Mouse (Mus musculus) lung, postnatal 4 days (tissue): ENCODE results near the gene Catsperg1.
"Not testable (repeated sequence)": the region's sequence is repeated elsewhere in the genome, so short reads cannot be mapped to it uniquely, and the experiment has no call there.

Experiments used
- DNase-seq, 2 experiments: peaks; one replicate each; pipeline ENCODE4 v3.0.0; 2021

Gene Catsperg1

GRCm38 (mm10) chr7:29170066-29170754 lies 43.6 kb downstream of the Catsperg1 start, which contains the start of the genes Ggn and Spred3:
Gene Ggn, plus strand, starts transcription at chr7:29170210.
Gene Spred3, minus strand, starts transcription at chr7:29170411.
- peak; percentile 81 to 88 for DNase-seq

DNA sequence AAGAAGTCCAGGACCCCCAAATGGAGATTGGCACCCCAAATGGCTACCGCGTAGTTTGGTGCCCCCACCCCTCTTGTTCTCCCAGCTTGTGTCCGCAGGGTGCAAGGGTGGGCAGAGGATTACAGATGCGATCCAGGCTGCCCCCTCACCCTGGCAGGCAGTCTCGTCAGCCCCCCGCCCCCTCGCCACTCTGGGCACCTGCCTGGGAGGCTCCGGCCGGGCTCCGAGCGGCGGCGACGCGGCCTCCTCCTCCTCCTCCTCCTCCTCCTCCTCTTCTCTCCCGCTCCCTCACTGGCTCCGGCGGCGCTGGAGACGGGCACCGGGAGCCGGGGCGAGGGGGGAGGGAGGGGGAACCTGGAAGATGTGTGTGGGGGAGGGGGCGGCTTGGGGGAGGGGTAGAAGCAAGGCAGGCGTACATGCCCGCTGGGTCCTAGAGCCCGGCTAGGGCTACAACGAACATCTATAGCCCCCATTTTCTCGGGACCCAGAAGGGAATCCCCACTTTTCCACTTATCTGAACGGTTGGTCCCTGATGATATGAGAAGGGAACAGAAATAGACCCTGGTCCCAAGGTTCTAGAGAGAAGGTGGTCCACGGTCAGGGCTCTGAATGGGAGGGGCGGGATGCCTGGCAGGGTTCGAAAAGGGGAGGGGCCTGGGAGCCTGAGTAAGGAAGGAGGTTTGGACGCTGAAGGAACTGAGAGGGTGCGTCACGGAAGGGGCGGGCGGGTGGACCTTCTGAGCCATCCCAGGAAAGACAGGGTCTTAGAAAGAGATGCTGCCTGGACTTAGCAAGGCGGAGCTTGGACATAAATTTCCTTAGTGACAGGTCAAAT lies 44.4 kb downstream of the Catsperg1 start:
- DNase-seq, result peak; percentile 70 to 79

DNA sequence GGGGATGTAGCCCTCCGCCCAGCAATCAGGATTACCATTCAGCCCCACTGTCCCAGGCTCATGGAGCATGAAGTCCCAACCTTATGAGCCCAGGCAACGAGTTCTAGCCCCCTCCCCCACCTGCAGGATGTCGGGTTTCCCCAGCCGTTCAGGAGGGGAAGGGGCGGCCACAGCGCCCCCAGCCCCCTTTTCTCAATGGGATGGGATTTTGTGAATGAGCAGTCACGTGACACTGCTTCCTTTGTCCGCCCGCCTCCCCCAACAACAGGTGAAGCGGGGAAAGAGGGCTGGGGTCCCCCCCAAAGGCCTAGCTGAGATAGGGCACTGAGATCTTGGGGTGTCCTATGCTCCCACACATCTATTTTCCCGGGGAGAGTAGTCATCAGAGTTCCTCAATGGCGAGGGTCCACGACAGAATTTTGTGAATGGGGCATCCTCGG lies 45.0 kb downstream of the Catsperg1 start:
- no peak for DNase-seq

DNA sequence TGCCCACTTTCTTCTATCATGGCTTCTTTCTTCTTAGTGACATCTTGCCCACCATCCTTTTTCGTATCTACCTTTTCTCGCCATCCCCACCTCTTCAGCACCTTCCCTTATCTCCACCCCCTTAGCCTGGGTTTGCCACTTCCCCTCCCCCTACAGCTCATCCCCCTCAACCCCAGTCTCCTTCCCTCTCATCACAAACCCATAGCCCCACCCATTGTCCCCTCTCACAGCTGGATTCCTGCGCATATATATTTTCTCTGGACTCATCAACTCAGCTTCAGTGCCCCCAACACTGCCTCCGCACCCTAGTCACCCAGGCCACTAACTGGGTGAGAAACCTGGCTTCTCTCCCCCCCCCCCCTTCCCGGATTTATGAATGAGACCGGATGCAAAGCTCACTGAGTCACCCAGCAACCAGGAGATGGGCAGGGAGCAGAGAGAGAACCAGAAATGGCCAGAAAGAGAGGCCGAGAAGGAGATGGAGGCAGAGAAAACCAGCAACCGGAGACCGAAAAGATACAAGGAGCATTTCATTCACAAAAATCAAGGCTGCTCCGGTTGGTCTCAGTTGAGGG lies 45.6 kb downstream of the Catsperg1 start:
- DNase-seq, result no peak

GRCm38 (mm10) chr7:29167656-29168055 lies 46.2 kb downstream of the Catsperg1 start:
- no peak for DNase-seq

DNA sequence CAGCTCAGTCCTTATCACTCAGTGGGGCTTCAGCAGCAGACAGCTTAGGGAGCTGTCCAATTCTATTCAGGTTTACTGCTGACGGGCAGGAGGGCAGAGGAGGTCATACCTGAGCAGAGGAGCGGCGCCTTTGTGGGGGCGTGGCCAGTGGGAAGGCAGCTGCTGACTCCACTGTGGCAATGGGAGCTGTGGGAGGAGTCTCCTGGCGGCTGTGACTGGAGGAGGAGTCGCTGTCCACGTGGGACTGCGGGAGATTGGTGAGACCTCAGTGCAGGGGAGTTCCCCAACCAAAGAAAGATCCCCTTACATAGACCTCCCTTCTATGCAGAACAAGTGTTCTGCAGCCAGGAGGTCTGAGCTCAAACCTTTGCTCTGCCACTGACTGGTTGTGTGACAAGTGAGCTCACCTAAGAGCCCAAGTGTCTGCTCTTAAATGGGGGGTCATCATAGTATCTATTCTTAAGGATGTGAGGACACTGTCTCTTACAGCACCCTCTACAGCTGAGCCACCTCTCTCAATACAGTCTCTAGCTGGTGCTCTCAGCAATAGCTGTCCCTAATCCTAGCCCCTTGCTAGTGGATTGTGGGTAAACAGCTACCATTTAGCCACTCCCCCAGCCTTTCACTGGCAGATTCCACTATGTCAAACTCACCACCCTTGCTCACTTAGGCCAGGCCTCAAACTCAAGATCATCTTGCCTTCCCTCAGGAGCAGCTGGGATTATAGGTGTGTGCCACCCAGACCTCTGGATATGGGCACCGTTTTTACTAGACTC lies 50.9 kb downstream of the Catsperg1 start:
- peak; percentile 77 to 89 for DNase-seq

- no peak for DNase-seq
Observed at GRCm38 (mm10) chr7:29162294-29162693, 51.5 kb downstream of the Catsperg1 start.

- DNase-seq, result no peak
Observed at GRCm38 (mm10) chr7:29158264-29158663, 55.6 kb downstream of the Catsperg1 start.

DNA sequence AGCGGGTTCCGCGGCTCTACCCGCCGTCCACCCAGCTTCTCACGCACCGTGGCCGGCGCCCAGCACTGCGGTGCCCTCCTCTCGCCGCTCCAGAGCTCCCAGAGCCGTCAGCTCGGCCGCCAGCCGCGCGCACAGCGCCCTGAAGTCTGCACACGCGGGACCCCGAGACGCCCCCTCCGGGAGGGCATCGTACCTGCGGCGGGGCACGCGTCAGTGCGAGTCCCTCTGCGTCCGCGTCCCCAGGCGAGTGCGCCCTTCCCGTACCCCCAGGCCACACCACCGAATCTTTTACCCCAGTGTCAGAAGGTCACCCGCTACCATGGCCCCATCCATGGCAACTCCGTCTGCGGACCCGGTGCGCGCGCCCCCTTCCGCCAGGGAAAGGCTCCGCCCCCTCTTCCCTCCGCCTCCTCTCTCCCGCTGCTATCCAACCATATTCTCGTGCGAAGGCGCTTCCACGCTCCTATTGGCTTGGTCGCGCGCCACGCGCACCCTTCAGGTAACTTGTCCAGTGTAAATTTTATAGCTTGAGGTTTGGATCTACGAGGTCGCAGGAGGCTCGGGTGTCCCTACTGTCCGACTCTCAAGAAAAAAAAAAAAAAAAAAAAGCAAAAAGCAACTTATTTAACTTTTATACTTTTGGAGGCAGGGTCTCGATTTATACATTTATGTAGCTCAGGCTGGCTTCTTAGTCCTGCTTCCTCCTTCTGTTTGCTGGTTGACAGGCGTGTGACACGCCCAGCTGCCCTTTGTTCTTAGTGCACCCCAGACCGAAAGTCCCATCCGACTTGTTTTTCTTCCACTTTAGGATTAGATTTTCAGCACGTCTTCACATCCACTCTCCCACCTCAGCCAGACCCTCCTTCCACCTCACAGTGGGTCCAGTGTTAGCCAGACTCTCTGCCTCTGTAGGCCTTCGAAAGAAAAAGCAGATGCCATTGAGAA lies 57.7 kb downstream of the Catsperg1 start, which contains the start of gene Fam98c:
TSS of gene Fam98c (minus strand) at position 397 of the 945 bp plus-strand sequence.
- peak; percentile 90 for DNase-seq

DNA sequence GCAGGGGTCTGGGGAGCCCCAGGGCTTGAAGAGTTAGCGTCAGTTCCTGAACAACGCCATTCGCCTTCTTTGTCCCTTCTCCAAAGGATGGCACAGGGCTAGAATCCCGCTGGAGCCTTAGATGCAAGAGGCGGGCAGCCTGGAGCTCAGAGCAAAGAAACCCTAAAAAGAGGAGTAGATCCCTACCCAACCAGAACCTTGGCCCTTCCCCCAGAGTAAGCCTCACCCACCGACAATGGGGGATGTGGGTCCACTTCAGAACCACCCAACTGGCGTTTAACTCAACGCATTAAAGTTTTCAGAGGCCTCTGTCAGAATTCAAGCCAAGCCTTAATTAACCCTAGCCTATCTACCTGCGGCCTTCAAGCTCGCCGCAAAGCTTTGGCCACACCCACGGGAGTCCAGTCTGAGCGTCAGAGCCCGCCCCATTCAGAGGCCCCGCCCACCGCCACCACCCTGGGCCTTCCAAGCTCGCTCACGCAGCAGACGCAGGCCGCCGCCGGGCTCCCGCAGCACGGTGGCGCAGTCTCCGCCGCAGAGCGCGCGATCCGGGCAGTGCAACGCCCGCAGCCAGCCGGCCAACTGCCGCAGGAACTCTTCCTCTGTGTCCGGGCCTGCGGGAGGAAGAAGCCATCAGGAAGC lies 58.5 kb downstream of the Catsperg1 start:
- peak; percentile 92 for DNase-seq

DNA sequence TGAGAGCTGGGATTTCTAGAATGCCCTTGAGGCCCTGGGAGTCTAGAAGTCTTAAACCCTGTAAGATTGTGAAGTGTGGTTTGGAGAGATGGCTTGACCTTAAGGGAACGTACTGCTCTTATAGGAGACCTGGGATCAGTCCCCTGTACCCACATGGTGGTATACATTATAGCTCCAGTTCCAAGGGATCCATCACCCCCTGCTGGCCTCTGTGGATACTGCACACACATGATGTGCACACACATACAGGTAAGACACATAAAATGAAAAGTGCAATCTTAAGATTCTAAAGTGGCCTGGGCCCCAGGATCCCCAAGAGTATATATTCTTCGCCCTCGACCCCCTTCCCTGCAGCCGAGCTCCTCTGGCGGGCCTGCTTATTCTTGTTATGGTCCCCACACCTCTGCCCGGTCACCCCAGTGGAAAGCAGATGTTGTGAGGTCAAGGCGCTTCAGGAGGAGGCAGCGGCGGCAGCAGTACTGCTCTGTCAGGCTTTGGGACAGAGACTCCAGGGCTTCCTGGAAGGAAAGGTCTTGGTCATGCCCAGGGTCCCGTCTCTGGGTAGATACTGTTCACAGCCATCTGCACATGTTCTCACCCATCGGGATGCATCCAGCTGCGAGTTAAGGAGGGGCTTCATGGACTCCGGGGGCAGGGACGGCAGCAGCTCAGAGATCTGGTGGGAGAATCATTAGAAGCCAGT lies 59.7 kb downstream of the Catsperg1 start:
- no peak for DNase-seq

GRCm38 (mm10) chr7:29151486-29151885 lies 62.3 kb downstream of the Catsperg1 start:
- DNase-seq, result no peak

GRCm38 (mm10) chr7:29148771-29149170 lies 65.1 kb downstream of the Catsperg1 start:
- DNase-seq, result no peak

- no peak for DNase-seq
Observed at GRCm38 (mm10) chr7:29146625-29147367, 67.0 kb downstream of the Catsperg1 start.

GRCm38 (mm10) chr7:29144006-29144405 lies 69.8 kb downstream of the Catsperg1 start:
- no peak for DNase-seq

DNA sequence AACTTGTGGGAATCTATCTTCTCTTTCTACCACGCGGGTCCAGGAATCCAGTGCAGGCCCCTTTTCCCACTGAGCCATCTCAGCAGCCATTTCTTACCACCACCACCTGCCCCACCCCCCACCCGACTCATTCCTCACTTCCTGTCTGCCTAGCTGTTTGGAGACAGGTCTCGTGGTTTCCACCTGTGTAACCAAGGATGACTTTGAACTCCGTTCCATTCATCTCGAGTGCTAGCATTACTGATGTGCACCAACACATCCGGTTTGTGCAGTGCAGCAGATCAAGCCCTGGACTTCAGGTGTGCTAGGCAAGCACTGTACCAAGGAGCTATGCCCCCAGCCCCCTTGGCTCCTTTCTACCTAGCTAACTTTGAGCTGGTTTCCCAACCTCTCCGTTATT lies 72.4 kb downstream of the Catsperg1 start:
- DNase-seq, result no peak

DNA sequence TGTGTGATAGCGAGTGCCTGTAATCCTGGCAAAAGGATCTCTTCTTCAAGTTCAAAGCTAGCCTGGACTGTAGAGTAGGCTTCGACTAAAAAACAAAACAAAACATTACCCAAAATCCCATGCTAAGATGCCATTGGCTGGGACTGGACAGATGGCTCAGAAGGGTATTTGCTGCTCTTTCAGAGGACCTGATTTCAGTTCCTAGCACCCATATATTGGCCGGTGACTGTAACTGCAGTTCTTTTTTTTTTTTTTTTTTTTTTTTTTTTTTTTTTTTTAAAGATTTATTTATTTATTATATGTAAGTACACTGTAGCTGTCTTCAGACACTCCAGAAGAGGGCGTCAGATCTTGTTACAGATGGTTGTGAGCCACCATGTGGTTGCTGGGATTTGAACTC lies 74.6 kb downstream of the Catsperg1 start:
- not testable (repeated sequence) for DNase-seq

DNA sequence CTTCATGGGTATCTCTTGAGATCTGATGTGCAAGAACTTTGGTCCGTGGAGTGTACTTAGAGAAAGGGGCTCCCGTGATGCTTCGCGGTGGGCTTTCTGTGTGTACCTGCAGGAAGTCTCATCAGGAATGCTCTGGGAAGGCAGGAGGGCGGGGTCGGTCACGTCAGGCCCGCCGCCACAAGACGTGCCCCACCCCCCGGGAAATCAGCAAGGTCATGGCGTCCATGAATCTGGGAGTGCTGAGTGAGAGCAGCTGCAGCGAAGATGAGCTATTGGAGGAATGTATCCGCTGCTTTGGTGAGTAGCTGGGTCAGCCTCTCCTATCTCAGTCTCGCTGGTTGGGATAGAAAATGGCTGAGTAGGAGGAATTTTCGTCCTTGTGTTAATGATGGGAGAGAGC lies 76.4 kb downstream of the Catsperg1 start:
- no peak for DNase-seq

DNA sequence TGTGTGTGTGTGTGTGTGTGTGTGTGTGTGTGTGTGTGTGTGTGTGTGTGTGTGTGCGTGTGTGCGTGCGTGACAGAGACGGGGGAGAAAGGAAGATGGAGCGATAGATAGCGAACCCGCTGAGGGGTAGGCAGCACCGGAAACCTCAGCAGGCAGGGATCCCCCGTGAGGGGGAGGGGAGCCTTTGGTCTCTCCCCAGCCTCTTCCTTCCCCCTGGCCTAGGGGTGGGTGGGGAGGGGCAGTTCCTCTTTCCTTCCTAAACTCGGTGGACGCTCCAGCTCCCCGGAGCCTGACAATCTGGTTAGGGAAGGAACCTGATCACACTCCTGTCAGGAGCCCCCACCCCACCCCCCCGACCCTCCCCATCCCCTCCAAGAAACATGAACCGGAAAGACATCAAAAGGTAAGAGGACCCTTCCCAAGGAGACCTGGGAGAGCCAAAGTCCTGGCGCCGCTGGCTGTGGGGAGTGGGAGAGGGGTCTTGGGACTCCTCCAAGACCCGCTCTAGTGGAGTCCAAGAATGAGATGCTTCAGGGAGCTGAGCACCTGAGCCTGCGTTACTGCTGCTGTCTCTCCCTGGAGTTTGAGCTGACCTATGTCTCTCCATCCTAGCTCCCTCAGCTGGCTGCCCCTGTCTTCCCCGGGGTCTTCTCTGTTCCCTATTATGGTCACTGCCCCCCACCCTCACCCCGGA lies 79.0 kb downstream of the Catsperg1 start, which contains the start of gene Rasgrp4:
TSS of gene Rasgrp4 (plus strand) at position 159 of the 694 bp plus-strand sequence.
- DNase-seq, result peak; percentile 60 to 63
